Mouse (Mus musculus): ENCODE results near the gene Tspan9. TPM values are rescaled to one million over a fixed set of nuclear protein-coding genes. Genes with fewer than 3 reads are reported as not detected.

Gene Tspan9
- polyA plus RNA-seq, 2 experiments: 134 to 151 TPM

- no peaks in the 10 kb centered on the region for H3K27me3 ChIP-seq (ENCODE audit: control insufficient read depth, insufficient read depth, low read length)
- DNase-seq (ENCODE audit: low spot score) (no peak), ATAC-seq (ENCODE audit: low FRiP score, low read depth) (no peak)
- H3K27ac ChIP-seq (replicated peaks; ENCODE audit: low read depth, low read length): no peak overlapping the region
- no peaks in the 10 kb centered on the region for H3K36me3 ChIP-seq (ENCODE audit: control insufficient read depth, insufficient read depth, low read length)
- H3K4me3 ChIP-seq (replicated peaks; ENCODE audit: low read length): no peak overlapping the region
- peaks cover 5% of the 10 kb centered on the region; the same call in 1 of the 2 replicates for H3K4me1 ChIP-seq (ENCODE audit: control insufficient read depth, insufficient read depth, low read length)
- no peak for TF ChIP-seq POLR2A (IDR thresholded peaks at IDR 0.05; ENCODE audit: borderline replicate concordance, extremely low read depth, insufficient read depth, insufficient read length)
- WGBS: 75% methylated on average over 6 of the region's 6 CpGs
- H3K9ac ChIP-seq (ENCODE audit: low read depth, low read length, severe bottlenecking): no peak overlapping the region
- H3K4me2 ChIP-seq (replicated peaks; ENCODE audit: low read depth, low read length, severe bottlenecking): no peak overlapping the region
- no peaks in the 10 kb centered on the region for H3K9me3 ChIP-seq (ENCODE audit: control insufficient read depth, low read length)
These were observed 99.9 kb downstream of the Tspan9 start for GRCm38 (mm10) chr6:128043486-128043885.

DNA sequence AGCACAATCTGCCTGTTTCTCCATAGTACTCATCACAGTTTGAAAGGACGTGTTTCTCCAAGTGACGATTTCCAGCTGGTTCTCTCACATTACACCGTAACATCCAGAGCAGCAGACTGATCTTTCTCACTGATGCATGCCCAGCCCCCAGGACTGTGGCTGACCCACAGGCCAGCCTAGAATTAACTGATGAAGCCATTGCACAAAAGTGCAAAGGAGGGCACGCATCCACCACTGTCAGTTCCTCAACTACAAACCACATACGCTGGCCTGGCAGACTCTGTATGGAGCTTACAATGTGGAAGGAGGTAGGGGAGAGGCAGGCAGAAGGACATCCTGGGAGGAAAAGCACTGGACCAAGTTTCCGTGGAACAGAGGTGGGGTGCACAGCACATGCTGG, 101.6 kb downstream of the Tspan9 start:
- no peak for ATAC-seq (ENCODE audit: low FRiP score, low read depth)
- no peak for DNase-seq (ENCODE audit: low spot score)
- Histone ChIP-seq H3K9ac (ENCODE audit: low read depth, low read length, severe bottlenecking) (no peak overlapping the region), H3K27me3 (ENCODE audit: control insufficient read depth, insufficient read depth, low read length) (no peaks in the 10 kb centered on the region), H3K4me3 (replicated peaks; ENCODE audit: low read length) (no peak overlapping the region), H3K4me2 (replicated peaks; ENCODE audit: low read depth, low read length, severe bottlenecking) (no peak overlapping the region), H3K9me3 (ENCODE audit: control insufficient read depth, low read length) (no peaks in the 10 kb centered on the region), H3K4me1 (ENCODE audit: control insufficient read depth, insufficient read depth, low read length) (peaks cover 17% of the 10 kb centered on the region), H3K36me3 (ENCODE audit: control insufficient read depth, insufficient read depth, low read length) (no peaks in the 10 kb centered on the region), H3K27ac (replicated peaks; ENCODE audit: low read depth, low read length) (no peak overlapping the region)
- TF ChIP-seq POLR2A (IDR thresholded peaks at IDR 0.05; ENCODE audit: borderline replicate concordance, extremely low read depth, insufficient read depth, insufficient read length): no peak
- WGBS: 42% methylated on average over 6 of the region's 6 CpGs

DNA sequence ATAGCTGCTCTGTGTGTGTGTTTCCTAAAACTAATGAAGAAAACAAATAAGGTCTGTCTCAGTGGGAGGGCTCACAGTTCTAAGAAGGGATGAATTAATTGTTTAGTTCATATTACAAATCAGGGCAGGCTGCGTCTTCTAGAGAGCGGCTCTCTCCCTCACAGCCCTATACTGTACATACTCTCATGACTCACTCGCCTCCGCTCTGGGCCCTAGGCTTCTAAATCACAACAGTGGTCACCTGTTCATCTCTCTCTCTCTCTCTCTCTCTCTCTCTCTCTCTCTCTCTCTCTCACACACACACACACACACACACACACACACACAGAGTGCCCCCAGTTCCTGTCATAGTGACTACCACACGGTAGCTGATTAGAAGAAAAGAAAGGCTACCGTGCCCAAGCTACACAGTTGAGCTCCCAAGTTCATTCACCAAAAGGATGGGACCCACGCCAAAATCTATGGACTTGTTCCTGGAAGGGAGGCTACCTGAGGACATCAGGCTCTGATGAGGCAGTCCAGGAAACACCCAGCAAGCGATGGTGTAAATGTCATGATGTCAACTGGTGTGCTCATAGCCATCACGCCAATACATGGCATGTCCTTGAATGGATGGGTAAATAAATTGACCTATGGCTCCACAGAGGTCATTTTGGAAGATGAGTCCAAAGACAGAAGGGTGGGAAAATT, 104.2 kb downstream of the Tspan9 start:
- no peak overlapping the region for H3K9ac ChIP-seq (ENCODE audit: low read depth, low read length, severe bottlenecking)
- H3K4me2 ChIP-seq (replicated peaks; ENCODE audit: low read depth, low read length, severe bottlenecking): no peak overlapping the region
- DNase-seq (ENCODE audit: low spot score): no peak
- no peak for ATAC-seq (ENCODE audit: low FRiP score, low read depth)
- H3K27me3 ChIP-seq (ENCODE audit: control insufficient read depth, insufficient read depth, low read length): no peaks in the 10 kb centered on the region
- H3K4me1 ChIP-seq (ENCODE audit: control insufficient read depth, insufficient read depth, low read length): peaks cover 32% of the 10 kb centered on the region
- H3K9me3 ChIP-seq (ENCODE audit: control insufficient read depth, low read length): no peaks in the 10 kb centered on the region
- TF ChIP-seq POLR2A (IDR thresholded peaks at IDR 0.05; ENCODE audit: borderline replicate concordance, extremely low read depth, insufficient read depth, insufficient read length): no peak
- 76% methylated on average over 9 of the region's 9 CpGs for WGBS
- H3K36me3 ChIP-seq (ENCODE audit: control insufficient read depth, insufficient read depth, low read length): no peaks in the 10 kb centered on the region
- no peak overlapping the region for H3K4me3 ChIP-seq (replicated peaks; ENCODE audit: low read length)
- H3K27ac ChIP-seq (replicated peaks; ENCODE audit: low read depth, low read length): no peak overlapping the region

DNA sequence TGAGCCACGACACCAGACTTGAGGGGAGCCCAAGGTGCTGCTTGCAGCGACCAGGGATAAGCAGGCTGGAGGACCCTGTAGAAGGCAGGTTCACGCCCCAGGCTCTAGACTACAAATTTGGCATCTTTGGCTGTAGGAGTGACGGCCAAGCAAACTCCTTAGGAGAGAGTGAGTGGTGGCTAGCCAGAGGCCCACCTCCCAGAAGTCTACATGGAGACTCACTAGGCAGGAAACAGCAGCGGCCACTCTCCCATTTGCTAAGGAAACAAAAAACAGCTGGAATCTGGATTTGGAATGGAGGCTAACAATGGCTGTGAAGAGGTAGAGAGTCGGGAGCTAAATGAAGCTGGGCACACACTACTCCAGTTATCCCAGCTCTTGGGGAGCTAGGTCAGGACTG, 104.8 kb downstream of the Tspan9 start:
- H3K27ac ChIP-seq (replicated peaks; ENCODE audit: low read depth, low read length): no peak overlapping the region
- no peak overlapping the region for H3K4me2 ChIP-seq (replicated peaks; ENCODE audit: low read depth, low read length, severe bottlenecking)
- DNase-seq (ENCODE audit: low spot score) (no peak), ATAC-seq (ENCODE audit: low FRiP score, low read depth) (no peak)
- H3K27me3 ChIP-seq (ENCODE audit: control insufficient read depth, insufficient read depth, low read length): peaks cover 4% of the 10 kb centered on the region; the same call in 1 of the 2 replicates
- no peaks in the 10 kb centered on the region for H3K9me3 ChIP-seq (ENCODE audit: control insufficient read depth, low read length)
- no peak overlapping the region for H3K4me3 ChIP-seq (replicated peaks; ENCODE audit: low read length)
- TF ChIP-seq POLR2A (IDR thresholded peaks at IDR 0.05; ENCODE audit: borderline replicate concordance, extremely low read depth, insufficient read depth, insufficient read length): no peak
- H3K4me1 ChIP-seq (ENCODE audit: control insufficient read depth, insufficient read depth, low read length): peaks cover 39% of the 10 kb centered on the region
- WGBS: 49% methylated on average over 6 of the region's 6 CpGs
- H3K36me3 ChIP-seq (ENCODE audit: control insufficient read depth, insufficient read depth, low read length): no peaks in the 10 kb centered on the region
- no peak overlapping the region for H3K9ac ChIP-seq (ENCODE audit: low read depth, low read length, severe bottlenecking)

GRCm38 (mm10) chr6:128036597-128036996, 106.8 kb downstream of the Tspan9 start:
- no peak overlapping the region for H3K27ac ChIP-seq (replicated peaks; ENCODE audit: low read depth, low read length)
- DNase-seq (ENCODE audit: low spot score) (no peak), ATAC-seq (ENCODE audit: low FRiP score, low read depth) (no peak)
- WGBS: 75% methylated on average over 9 of the region's 9 CpGs
- H3K4me1 ChIP-seq (ENCODE audit: control insufficient read depth, insufficient read depth, low read length): peaks cover 47% of the 10 kb centered on the region
- TF ChIP-seq POLR2A (IDR thresholded peaks at IDR 0.05; ENCODE audit: borderline replicate concordance, extremely low read depth, insufficient read depth, insufficient read length): no peak
- no peaks in the 10 kb centered on the region for H3K9me3 ChIP-seq (ENCODE audit: control insufficient read depth, low read length)
- no peaks in the 10 kb centered on the region for H3K36me3 ChIP-seq (ENCODE audit: control insufficient read depth, insufficient read depth, low read length)
- no peak overlapping the region for H3K4me3 ChIP-seq (replicated peaks; ENCODE audit: low read length)
- H3K4me2 ChIP-seq (replicated peaks; ENCODE audit: low read depth, low read length, severe bottlenecking): no peak overlapping the region
- peaks cover 9% of the 10 kb centered on the region; the same call in 1 of the 2 replicates for H3K27me3 ChIP-seq (ENCODE audit: control insufficient read depth, insufficient read depth, low read length)
- H3K9ac ChIP-seq (ENCODE audit: low read depth, low read length, severe bottlenecking): no peak overlapping the region

Data from limb, embryonic 14.5 days (tissue).